Mouse (Mus musculus): ENCODE results near the gene Tjp2. TPM values are rescaled to one million over a fixed set of nuclear protein-coding genes. Genes with fewer than 3 reads are reported as not detected.

Gene Tjp2
- polyA plus RNA-seq, 1 experiment: 0.12 TPM

- Histone ChIP-seq H3K36me3 (ENCODE audit: control insufficient read depth) (no peaks in the 10 kb centered on the region), H3K4me1 (ENCODE audit: control insufficient read depth) (no peaks in the 10 kb centered on the region), H3K9me3 (ENCODE audit: control insufficient read depth, low read length) (peaks cover 3% of the 10 kb centered on the region), H3K27me3 (ENCODE audit: control insufficient read depth) (no peaks in the 10 kb centered on the region), H3K4me3 (replicated peaks) (no peak overlapping the region)
- no peak for TF ChIP-seq GATA1 (IDR thresholded peaks at IDR 0.05; ENCODE audit: low read length)
- no peak for TF ChIP-seq TAL1 (IDR thresholded peaks at IDR 0.05; ENCODE audit: low read length)
Measured at GRCm38 (mm10) chr19:24212552-24213249, 12.1 kb downstream of the Tjp2 start.

- Histone ChIP-seq H3K4me3 (replicated peaks) (no peak overlapping the region), H3K9me3 (ENCODE audit: control insufficient read depth, low read length) (peaks cover 3% of the 10 kb centered on the region), H3K27me3 (ENCODE audit: control insufficient read depth) (no peaks in the 10 kb centered on the region), H3K36me3 (ENCODE audit: control insufficient read depth) (no peaks in the 10 kb centered on the region), H3K4me1 (ENCODE audit: control insufficient read depth) (no peaks in the 10 kb centered on the region)
- TF ChIP-seq GATA1 (IDR thresholded peaks at IDR 0.05; ENCODE audit: low read length) (no peak), TAL1 (IDR thresholded peaks at IDR 0.05; ENCODE audit: low read length) (no peak)
Measured at GRCm38 (mm10) chr19:24211168-24211567, 13.7 kb downstream of the Tjp2 start.

DNA sequence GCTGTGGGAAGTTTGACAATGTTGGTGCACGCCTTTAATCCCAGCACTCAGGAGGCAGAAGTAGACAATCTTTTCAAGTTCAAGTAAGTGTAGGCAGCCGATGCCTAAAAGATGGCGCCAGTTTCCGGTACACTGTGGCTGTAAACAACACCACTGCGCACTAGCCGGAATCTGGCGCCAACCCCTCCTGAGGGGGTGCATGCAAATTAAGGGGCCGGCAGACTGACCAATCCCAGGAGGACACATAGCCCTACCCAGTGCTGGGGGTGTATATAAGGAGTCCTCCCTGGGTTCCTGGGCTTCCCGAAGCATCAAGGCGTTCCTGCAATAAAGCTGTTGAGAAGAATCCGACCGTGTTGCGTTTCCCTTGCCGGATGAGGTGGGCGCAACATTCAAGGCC lies 15.3 kb downstream of the Tjp2 start:
- H3K36me3 ChIP-seq (ENCODE audit: control insufficient read depth): no peaks in the 10 kb centered on the region
- peaks cover 3% of the 10 kb centered on the region for H3K9me3 ChIP-seq (ENCODE audit: control insufficient read depth, low read length)
- no peak for TF ChIP-seq TAL1 (IDR thresholded peaks at IDR 0.05; ENCODE audit: low read length)
- no peak for TF ChIP-seq GATA1 (IDR thresholded peaks at IDR 0.05; ENCODE audit: low read length)
- H3K4me1 ChIP-seq (ENCODE audit: control insufficient read depth): no peaks in the 10 kb centered on the region
- H3K27me3 ChIP-seq (ENCODE audit: control insufficient read depth): no peaks in the 10 kb centered on the region
- H3K4me3 ChIP-seq (replicated peaks): no peak overlapping the region

- no peak for TF ChIP-seq TAL1 (IDR thresholded peaks at IDR 0.05; ENCODE audit: low read length)
- TF ChIP-seq GATA1 (IDR thresholded peaks at IDR 0.05; ENCODE audit: low read length): no peak
- H3K36me3 ChIP-seq (ENCODE audit: control insufficient read depth): no peaks in the 10 kb centered on the region
- no peak overlapping the region for H3K4me3 ChIP-seq (replicated peaks)
- no peaks in the 10 kb centered on the region for H3K27me3 ChIP-seq (ENCODE audit: control insufficient read depth)
- H3K9me3 ChIP-seq (ENCODE audit: control insufficient read depth, low read length): peaks cover 3% of the 10 kb centered on the region
- no peaks in the 10 kb centered on the region for H3K4me1 ChIP-seq (ENCODE audit: control insufficient read depth)
Measured at GRCm38 (mm10) chr19:24207967-24208366, 16.9 kb downstream of the Tjp2 start.

GRCm38 (mm10) chr19:24205001-24205400 lies 19.8 kb downstream of the Tjp2 start:
- no peaks in the 10 kb centered on the region for H3K27me3 ChIP-seq (ENCODE audit: control insufficient read depth)
- TF ChIP-seq GATA1 (IDR thresholded peaks at IDR 0.05; ENCODE audit: low read length) (no peak), TAL1 (IDR thresholded peaks at IDR 0.05; ENCODE audit: low read length) (no peak)
- no peak overlapping the region for H3K4me3 ChIP-seq (replicated peaks)
- H3K36me3 ChIP-seq (ENCODE audit: control insufficient read depth): no peaks in the 10 kb centered on the region
- peaks cover 3% of the 10 kb centered on the region for H3K9me3 ChIP-seq (ENCODE audit: control insufficient read depth, low read length)
- H3K4me1 ChIP-seq (ENCODE audit: control insufficient read depth): no peaks in the 10 kb centered on the region

GRCm38 (mm10) chr19:24201848-24202247 lies 23.0 kb downstream of the Tjp2 start:
- no peaks in the 10 kb centered on the region for H3K4me1 ChIP-seq (ENCODE audit: control insufficient read depth)
- H3K27me3 ChIP-seq (ENCODE audit: control insufficient read depth): no peaks in the 10 kb centered on the region
- H3K9me3 ChIP-seq (ENCODE audit: control insufficient read depth, low read length): no peaks in the 10 kb centered on the region
- no peak overlapping the region for H3K4me3 ChIP-seq (replicated peaks)
- H3K36me3 ChIP-seq (ENCODE audit: control insufficient read depth): no peaks in the 10 kb centered on the region
- no peak for TF ChIP-seq GATA1 (IDR thresholded peaks at IDR 0.05; ENCODE audit: low read length)
- TF ChIP-seq TAL1 (IDR thresholded peaks at IDR 0.05; ENCODE audit: low read length): no peak

DNA sequence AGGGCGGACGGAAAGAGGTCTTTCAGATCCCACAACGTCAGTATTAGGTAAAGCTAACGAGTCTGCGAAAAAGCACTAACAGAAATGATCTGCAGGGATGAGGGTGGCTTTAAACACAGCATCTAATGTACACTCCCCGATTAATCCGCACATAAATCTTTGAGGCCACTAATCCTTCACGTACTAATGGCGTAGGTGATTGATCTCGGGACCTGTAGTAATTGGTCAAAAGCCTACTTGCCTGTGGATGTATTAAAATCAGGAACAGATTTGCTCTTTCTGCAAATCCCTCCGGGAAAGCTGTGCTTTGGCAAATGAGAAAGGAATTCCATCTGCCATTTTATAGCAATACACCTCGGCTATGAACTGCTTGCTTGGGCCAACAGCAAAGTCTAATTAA lies 24.3 kb downstream of the Tjp2 start:
- Histone ChIP-seq H3K4me1 (ENCODE audit: control insufficient read depth) (no peaks in the 10 kb centered on the region), H3K9me3 (ENCODE audit: control insufficient read depth, low read length) (no peaks in the 10 kb centered on the region), H3K27me3 (ENCODE audit: control insufficient read depth) (no peaks in the 10 kb centered on the region), H3K4me3 (replicated peaks) (no peak overlapping the region), H3K36me3 (ENCODE audit: control insufficient read depth) (no peaks in the 10 kb centered on the region)
- TF ChIP-seq TAL1 (IDR thresholded peaks at IDR 0.05; ENCODE audit: low read length): no peak
- no peak for TF ChIP-seq GATA1 (IDR thresholded peaks at IDR 0.05; ENCODE audit: low read length)

GRCm38 (mm10) chr19:24198676-24199303 lies 26.0 kb downstream of the Tjp2 start:
- TF ChIP-seq TAL1 (IDR thresholded peaks at IDR 0.05; ENCODE audit: low read length) (no peak), GATA1 (IDR thresholded peaks at IDR 0.05; ENCODE audit: low read length) (no peak)
- H3K36me3 ChIP-seq (ENCODE audit: control insufficient read depth): no peaks in the 10 kb centered on the region
- no peaks in the 10 kb centered on the region for H3K4me1 ChIP-seq (ENCODE audit: control insufficient read depth)
- no peak overlapping the region for H3K4me3 ChIP-seq (replicated peaks)
- H3K27me3 ChIP-seq (ENCODE audit: control insufficient read depth): no peaks in the 10 kb centered on the region
- peaks cover 5% of the 10 kb centered on the region for H3K9me3 ChIP-seq (ENCODE audit: control insufficient read depth, low read length)

DNA sequence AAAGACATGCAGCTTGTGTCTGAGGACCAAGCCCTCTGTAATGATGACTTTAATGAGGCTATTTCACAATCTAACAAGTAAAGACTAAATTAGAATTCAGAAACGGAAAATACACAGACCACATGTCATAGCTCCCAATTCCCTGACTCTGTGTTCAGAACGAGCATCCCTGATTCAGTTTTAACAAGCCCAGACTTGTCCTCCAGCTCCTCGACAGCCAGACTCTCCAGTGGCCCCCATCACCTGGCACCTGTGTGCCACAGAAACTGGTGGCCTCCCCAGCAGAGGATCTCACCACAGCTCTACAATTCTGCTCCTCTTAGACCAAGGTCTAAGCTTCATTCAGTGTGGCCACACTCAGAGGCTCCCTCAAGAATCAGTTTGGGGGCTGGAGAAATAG lies 27.5 kb downstream of the Tjp2 start:
- no peak for TF ChIP-seq TAL1 (IDR thresholded peaks at IDR 0.05; ENCODE audit: low read length)
- no peak for TF ChIP-seq GATA1 (IDR thresholded peaks at IDR 0.05; ENCODE audit: low read length)
- no peaks in the 10 kb centered on the region for H3K4me1 ChIP-seq (ENCODE audit: control insufficient read depth)
- peaks cover 5% of the 10 kb centered on the region for H3K9me3 ChIP-seq (ENCODE audit: control insufficient read depth, low read length)
- H3K4me3 ChIP-seq (replicated peaks): no peak overlapping the region
- no peaks in the 10 kb centered on the region; the same call in 1 of the 2 replicates for H3K36me3 ChIP-seq (ENCODE audit: control insufficient read depth)
- H3K27me3 ChIP-seq (ENCODE audit: control insufficient read depth): no peaks in the 10 kb centered on the region
